Mouse (Mus musculus): Measurements from ENCODE around the gene Foxi3.
A peak's percentile ranks its signal among the peaks of the same experiment; 100 is the strongest.

The Foxi3 gene

DNA sequence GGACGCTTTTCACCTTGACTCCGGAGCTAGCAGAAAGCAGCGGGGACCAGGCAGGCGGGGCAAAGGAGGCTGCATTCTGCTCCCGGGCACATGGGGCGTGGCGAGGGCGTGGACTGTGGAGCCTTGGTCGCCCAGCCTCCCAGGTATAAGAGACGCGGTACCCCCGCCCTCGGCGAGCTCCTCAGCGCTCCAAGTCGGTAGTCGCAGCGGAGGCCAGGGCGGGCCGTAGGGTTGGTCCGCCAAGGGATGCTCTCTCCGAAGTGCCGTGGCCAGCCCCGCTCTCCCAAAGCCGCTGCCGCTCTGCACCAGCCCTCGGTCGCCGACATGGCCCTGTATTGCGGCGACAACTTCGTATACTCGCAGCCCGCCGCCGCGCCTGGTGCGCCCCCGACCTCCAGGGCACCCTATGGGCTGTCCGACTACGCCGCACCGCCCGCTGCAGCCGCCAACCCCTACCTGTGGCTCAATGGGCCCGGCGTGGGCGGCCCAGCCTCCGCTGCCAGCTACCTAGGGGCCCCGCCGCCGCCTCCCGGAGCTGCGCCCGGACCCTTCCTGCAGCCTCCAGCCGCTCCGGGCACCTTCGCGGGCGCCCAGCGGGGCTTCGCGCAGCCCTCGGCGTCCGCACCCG is at the start of gene Foxi3:
Gene Foxi3, plus strand, starts transcription at position 247 of the 628 bp plus-strand sequence.
- DNase-seq (ENCODE audit: low read depth, low spot score): peak; percentile 49

DNA sequence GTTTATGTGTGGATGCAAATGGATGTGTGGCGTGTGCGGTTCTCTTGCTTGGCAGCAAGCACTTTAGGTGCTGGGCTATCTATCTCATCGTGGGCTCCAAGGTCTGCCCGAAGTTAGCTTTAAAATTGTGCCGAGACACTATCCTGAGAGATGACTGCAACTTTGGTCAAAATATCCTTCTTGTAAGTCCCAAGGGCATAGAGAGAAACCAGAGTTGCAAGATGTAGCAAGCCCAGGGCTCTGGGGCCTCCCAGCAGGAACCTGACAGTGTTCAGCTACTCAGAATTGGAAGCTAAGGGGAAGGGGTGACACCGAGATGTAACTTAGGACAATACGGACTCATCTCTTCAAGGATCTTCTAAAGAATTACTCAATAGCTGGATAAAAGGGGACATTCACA is 46.8 kb upstream of the Foxi3 start:
- DNase-seq (ENCODE audit: low read depth, low spot score): no peak

DNA sequence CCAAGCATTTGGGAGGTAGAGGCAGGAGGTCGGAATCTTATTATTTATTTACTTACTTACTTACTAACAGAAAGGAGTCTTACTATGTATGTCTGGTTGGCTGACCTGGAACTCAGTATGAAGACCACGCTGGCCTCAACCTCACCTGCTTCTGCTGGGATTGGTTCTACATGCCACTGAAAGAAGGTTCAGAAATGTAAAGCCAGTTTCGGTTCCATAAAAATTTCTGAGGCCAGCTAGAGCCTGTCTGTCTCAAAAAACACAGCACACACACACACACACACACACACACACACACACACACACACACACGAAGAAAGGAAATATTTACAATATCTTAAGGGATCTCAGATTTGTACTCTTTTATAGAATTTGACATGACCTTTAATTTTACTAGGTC is 46.0 kb upstream of the Foxi3 start:
- no peak for DNase-seq (ENCODE audit: low read depth, low spot score)

- DNase-seq (ENCODE audit: low read depth, low spot score): no peak
Measured at GRCm38 (mm10) chr6:70911668-70912395, 44.5 kb upstream of the Foxi3 start.

DNA sequence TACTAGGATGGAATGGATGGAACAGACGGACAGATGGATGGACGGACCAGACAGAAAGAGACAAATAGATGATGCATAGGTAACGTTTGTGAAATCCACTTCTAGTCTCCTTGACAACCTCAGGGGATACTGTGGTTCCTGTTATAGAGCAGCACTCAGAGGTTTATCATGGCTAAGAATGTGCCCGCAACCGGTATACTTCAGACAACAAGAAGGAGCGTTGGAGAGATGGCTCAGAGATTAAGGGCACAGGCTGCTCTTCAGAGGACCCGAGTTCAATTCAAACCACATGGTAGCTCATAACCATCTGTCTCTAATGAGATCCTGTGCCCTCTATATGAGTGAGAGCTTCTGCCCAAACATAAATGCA is 44.0 kb upstream of the Foxi3 start:
- DNase-seq (ENCODE audit: low read depth, low spot score): no peak

GRCm38 (mm10) chr6:70918827-70919226 is 37.5 kb upstream of the Foxi3 start, which contains the start of gene Tex37:
Gene Tex37, minus strand, starts transcription at chr6:70918927.
- no peak for DNase-seq (ENCODE audit: low read depth, low spot score)

GRCm38 (mm10) chr6:70921274-70922074 is 34.9 kb upstream of the Foxi3 start:
- DNase-seq (ENCODE audit: low read depth, low spot score): peak; percentile 52

GRCm38 (mm10) chr6:70931801-70932200 is 24.5 kb upstream of the Foxi3 start:
- no peak for DNase-seq (ENCODE audit: low read depth, low spot score)

GRCm38 (mm10) chr6:70953274-70953673 is 3.1 kb upstream of the Foxi3 start:
- no peak for DNase-seq (ENCODE audit: low read depth, low spot score)

GRCm38 (mm10) chr6:70954040-70954439 is 2.3 kb upstream of the Foxi3 start:
- peak; percentile 21 for DNase-seq (ENCODE audit: low read depth, low spot score)

GRCm38 (mm10) chr6:70955291-70955800 is 985 bp upstream of the Foxi3 start:
- no peak for DNase-seq (ENCODE audit: low read depth, low spot score)

DNA sequence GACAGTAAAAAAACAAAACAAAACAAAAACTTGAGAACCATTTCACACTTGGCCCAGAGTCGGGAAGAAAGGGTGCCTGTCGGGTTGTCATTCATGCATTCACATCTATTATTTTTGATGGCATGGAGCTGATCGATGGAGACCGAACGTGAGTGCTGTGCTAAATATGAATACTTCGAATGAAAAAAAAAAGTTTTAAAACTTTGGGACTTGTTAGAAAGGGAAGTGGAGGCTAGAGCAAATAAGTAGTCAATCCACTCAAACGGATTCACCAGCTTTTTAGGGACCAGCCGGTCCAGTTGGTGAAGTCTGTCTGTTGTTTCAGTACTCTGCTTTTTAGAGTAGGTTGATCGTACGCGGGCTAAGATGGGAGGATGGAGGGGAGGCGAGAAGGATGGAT is 490 bp upstream of the Foxi3 start:
- DNase-seq (ENCODE audit: low read depth, low spot score): no peak

DNA sequence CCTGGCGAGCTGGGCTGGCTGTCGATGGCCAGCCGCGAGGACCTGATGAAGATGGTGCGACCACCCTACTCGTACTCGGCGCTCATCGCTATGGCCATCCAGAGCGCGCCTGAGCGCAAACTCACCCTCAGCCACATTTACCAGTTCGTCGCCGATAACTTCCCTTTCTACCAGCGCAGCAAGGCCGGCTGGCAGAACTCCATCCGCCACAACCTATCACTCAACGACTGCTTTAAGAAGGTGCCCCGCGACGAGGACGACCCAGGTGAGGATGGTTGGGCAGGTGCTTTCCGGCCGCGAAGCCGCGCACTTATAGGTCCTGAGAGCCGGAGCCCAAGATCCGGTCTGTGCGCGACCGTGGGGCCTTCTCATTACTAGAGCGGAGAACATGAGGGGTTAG is 605 bp downstream of the Foxi3 start:
- DNase-seq (ENCODE audit: low read depth, low spot score): peak; percentile 2

- DNase-seq (ENCODE audit: low read depth, low spot score): no peak
Measured at GRCm38 (mm10) chr6:70957341-70957940, 1.1 kb downstream of the Foxi3 start.

- DNase-seq (ENCODE audit: low read depth, low spot score): no peak
Measured at GRCm38 (mm10) chr6:70964116-70964830, 7.9 kb downstream of the Foxi3 start.

- no peak for DNase-seq (ENCODE audit: low read depth, low spot score)
Measured at GRCm38 (mm10) chr6:70965694-70966093, 9.4 kb downstream of the Foxi3 start.

DNA sequence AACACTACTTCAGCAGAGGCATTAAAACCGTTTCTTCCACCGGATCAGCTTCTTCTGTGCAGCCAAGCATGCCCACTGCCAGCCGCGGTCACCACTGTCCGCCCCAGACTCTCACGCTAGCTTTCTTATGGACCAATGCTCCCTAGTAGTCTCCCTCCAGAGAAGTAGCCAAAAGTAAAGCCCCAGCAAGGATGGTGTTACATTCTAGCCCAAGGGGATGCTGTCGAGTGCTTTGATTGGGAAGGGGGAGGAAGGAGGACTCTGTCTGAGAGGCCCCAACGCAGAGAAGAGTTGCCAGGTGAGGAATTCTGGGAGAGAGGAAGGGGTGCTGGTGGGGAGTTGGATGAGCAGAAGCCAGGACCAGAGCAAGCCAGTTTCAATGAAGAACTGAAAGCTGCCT is 11.1 kb downstream of the Foxi3 start:
- no peak for DNase-seq (ENCODE audit: low read depth, low spot score)

DNA sequence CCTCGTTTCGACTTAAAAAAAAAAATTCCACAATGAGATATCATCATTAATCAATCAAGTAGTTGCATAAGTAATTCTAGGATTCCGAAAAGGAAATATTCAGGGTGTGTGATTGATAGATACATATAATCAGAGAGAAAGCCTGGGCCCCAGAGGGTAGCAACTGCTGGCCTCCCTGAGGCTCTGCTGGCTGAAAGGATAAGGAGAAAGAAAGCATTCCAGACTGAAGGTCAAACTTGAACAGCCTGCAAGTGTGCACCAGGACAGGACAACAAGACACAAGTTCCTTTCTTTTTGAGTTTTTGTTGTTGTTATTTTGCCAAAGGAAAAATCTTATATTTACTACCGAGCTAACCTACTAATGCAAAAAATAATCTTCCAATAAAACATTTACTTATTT is 12.0 kb downstream of the Foxi3 start:
- no peak for DNase-seq (ENCODE audit: low read depth, low spot score)

DNA sequence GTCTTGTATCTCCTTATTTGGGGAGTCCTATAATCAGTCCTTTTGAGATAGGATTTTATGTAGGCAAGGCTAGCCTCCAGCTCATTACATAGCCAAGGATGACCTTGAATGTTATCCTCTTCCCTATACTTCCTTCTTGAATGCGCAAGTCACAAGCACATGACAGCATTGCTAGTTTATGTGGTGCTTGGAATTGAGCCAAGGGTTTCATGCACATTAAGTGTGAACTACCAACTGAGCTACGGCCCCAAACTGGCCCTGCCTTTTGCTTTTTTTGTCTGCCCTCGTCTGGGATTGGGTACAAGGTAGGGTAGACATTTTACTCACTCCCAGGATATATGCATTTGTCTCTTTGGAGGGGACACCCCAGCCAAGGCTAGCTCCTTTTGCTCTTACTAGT is 16.7 kb downstream of the Foxi3 start:
- no peak for DNase-seq (ENCODE audit: low read depth, low spot score)

- DNase-seq (ENCODE audit: low read depth, low spot score): no peak
Measured at GRCm38 (mm10) chr6:70981036-70981435, 24.7 kb downstream of the Foxi3 start.

- DNase-seq (ENCODE audit: low read depth, low spot score): no peak
Measured at GRCm38 (mm10) chr6:70982416-70982815, 26.1 kb downstream of the Foxi3 start.
